Mouse (Mus musculus): ENCODE measurements around the gene Usp6nl.

Usp6nl gene

GRCm38 (mm10) chr2:6322376-6322901, at the start of gene Usp6nl:
Usp6nl (plus strand) TSS chr2:6322667.
- peak; percentile 83 to 90 for DNase-seq (ENCODE audit: low spot score in 2 of 2)

DNA sequence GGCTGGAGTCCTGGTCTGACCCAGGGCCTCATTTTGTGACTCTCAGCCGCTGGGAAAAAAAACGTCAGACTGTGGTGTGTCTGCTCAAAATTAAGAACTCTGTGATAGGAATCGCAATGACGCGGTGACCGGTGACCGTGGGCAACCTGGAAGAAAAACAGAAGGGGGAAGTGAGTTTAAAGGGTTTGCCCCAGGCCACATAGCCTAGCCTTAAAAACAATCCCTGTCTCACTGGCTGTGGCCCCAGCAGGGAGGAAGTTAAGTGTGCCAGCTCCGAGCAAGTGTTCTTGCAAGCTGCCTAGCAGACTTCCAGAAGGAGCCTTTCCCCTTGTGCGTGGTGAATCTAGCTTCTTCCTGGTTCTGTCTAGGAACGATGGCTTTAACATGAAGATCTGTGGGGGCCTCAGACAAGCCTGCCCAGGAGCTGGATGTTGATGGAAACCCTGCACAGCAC, 49.0 kb upstream of the Usp6nl start:
- DNase-seq (ENCODE audit: low spot score in 2 of 2), result no peak

DNA sequence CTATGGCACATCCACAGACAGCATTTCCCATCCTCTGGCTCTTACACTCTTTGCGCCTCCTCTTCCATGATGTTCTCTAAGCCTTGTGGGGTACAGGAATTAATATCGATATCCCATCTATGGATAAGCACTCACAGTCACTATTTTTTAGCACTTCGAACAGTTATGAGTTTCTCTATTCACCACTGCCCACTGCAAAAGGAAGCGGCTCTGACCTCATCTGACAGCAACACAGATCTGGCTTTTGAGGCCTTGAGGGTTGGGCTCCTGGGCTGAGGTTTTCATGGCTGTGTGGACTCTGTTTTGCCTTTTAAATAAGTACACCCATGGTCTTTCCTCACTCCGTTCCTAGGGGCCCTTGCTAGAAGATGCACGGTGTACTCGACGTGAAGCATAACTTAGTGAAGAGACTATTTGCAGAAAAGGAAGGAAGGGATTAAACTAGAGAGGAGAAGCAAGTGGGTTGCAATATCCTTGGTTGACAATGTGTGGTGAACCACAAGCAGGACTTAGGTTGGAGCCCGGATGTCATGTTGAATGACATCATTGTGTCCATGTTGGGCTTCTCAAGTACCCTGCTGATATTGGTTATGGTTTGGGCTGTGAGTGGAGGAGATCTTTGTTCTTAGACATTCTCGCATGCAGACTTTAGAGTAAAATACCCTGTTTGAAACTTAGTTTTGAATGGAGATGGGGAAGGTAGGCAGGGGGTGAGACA, 43.5 kb upstream of the Usp6nl start:
- no peak for DNase-seq (ENCODE audit: low spot score in 2 of 2)

DNA sequence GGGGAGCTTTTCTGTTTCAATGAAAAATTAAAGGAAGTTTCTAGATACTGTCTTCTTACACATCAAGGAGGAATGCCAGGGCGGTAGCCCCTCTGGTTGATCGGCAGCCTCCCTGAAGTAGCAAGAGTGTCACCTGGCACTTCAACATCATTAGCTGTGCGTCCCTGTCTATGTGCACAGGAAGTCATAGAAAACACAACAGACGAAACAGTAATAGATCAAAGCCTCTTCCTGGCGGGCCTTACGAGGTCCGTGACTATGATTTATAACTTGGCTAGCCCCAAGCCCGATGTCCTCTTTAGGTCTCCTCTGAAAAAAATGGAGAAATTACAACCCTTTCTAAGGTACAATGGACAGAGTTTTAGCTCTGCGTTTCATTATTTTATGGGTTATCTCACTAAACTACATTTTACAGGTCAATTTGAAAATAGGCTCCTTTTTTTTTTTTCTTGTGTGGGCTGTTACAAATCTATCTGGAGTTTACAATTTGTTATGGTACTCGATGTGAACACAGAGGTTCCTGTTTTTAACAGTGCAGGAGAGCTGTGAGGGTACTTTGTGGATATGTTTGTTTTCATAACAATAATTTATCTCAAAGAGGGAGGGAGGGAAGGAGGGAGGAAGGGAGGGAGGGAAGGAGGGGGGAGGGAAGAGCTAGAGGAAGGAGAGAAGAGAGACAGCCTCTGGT, 42.7 kb upstream of the Usp6nl start:
- no peak for DNase-seq (ENCODE audit: low spot score in 2 of 2)

GRCm38 (mm10) chr2:6283569-6283968, 38.9 kb upstream of the Usp6nl start:
- DNase-seq (ENCODE audit: low spot score in 2 of 2), result no peak

GRCm38 (mm10) chr2:6284784-6285183, 37.7 kb upstream of the Usp6nl start:
- no peak for DNase-seq (ENCODE audit: low spot score in 2 of 2)

- no peak for DNase-seq (ENCODE audit: low spot score in 2 of 2)
Measured at GRCm38 (mm10) chr2:6285794-6286193, 36.7 kb upstream of the Usp6nl start.

DNA sequence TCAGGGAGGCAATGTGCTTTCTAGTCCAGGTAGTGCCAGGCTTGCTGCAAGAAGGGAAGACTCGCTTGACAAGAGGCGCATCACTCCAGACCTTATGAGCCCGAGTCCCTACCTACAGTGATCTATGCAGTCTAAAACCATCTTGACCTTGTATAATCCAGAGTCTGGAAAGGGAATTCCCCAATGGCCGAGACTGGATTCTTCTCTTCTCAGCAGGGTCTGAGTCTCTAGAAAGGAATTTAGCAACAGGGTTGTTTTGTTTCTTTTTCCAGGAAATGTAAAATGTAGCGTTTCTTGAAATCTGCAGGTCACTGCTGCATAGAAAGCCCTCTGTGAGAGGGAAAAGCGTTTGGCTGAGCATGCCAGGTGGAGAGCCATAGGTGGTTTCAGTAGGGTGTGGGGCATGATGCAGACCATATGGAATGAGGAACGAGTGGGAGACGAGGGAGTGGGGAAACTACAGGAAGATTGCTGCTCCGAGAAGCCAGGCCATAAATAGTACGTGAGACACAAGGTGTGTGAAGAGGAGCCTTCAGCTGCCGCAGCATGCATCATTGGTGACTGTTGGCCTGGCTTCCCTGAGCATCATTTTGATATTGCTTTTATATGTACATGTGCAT, 28.5 kb upstream of the Usp6nl start:
- DNase-seq (ENCODE audit: low spot score in 2 of 2), result no peak

DNA sequence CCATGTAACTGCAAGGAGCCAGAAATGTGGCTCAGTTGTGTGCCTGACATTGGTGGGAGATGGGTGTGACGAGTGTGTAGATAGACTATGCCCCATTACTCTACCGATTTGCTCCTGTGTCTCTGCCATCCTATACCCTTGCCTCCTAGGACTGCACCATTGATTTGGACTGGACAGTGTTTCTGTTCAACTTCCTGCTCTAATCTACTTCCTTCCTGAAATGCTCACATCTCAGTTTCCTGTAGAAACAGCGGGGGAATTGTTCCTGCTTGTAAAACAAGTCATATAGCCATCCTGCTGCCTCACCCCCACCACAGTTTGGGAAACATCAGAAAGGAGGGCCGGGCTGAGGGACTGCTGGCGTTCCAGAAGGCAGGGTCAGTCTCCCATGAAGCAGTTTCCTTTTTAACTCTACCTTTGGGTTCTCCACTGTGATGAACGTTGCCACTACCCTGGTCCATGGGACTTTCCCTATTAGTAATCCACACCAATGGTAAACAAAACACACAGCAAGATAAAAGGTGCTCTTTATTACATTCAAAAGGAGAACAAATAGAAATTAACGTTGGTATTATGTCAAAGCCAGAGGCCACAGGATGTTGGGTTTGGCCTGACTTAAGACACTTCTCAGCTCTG, 27.4 kb upstream of the Usp6nl start:
- DNase-seq (ENCODE audit: low spot score in 2 of 2), result no peak

DNA sequence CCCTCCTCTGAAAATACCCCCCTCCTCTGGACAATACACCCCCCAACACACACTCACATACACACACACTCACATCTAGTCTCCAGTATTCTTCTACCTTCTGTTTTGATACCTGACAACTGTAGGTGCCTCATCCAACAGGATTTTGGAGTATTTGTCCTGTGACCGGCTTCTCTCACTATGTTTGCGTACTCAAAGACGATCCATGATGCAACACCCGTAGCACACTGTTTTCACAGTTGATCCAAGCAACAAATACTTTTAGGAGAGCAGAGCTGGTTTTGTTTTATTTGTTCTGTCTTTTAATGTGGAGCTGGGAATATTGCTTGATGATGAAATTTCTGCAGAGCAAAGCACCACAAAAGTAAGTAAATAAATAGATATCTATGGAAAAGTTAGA, 17.7 kb upstream of the Usp6nl start:
- DNase-seq (ENCODE audit: low spot score in 2 of 2), result no peak

DNA sequence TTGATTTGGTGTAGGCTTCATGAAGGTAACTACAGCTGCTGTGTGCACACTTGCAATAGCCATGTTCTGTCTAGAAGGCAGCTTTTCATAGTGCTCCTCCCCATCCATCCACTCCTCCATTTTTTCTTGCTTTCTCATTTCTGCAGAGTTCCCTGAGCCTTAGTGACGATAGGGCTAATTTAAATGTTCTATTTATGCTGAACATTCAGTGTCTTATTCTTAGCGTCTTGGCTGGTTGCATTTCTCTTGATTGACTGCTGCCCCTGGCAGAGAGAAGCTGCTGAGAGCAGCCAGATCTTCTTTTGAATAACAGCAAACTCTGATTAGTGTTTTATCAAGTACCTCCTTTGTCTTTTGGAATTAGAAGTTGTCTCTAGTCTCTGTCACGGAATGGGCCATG, 15.6 kb upstream of the Usp6nl start:
- no peak for DNase-seq (ENCODE audit: low spot score in 2 of 2)

DNA sequence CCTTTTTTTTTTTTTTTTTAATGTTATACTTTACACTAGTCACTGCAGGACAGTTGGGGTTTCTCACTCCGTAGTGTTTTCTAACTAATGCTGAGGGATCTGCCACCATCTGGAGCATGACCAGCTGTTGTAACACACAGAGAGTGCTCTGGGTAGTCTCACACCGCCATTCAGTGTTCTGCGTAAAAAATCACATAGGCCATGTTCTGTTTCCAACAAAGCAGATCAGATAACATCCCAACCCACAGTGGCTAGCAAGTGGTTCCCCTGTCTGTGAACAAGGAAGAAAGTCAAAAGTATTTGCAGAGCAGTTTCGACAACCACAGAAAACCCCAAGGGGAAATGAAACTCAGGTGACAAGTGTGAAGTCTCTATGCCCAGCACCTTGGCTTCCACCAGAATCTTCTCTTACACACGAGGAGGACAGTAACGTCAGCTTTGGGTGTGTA, 13.1 kb upstream of the Usp6nl start:
- DNase-seq (ENCODE audit: low spot score in 2 of 2), result no peak

GRCm38 (mm10) chr2:6312764-6313163, 9.7 kb upstream of the Usp6nl start:
- no peak for DNase-seq (ENCODE audit: low spot score in 2 of 2)

- DNase-seq (ENCODE audit: low spot score in 2 of 2), result no peak
Measured at GRCm38 (mm10) chr2:6313733-6314132, 8.7 kb upstream of the Usp6nl start.

GRCm38 (mm10) chr2:6320153-6320552, 2.3 kb upstream of the Usp6nl start:
- no peak for DNase-seq (ENCODE audit: low spot score in 2 of 2)

GRCm38 (mm10) chr2:6321769-6322375, 595 bp upstream of the Usp6nl start:
- no peak for DNase-seq (ENCODE audit: low spot score in 2 of 2)

GRCm38 (mm10) chr2:6322938-6323521, 563 bp downstream of the Usp6nl start:
- peak; percentile 26 to 58 for DNase-seq (ENCODE audit: low spot score in 2 of 2)

DNA sequence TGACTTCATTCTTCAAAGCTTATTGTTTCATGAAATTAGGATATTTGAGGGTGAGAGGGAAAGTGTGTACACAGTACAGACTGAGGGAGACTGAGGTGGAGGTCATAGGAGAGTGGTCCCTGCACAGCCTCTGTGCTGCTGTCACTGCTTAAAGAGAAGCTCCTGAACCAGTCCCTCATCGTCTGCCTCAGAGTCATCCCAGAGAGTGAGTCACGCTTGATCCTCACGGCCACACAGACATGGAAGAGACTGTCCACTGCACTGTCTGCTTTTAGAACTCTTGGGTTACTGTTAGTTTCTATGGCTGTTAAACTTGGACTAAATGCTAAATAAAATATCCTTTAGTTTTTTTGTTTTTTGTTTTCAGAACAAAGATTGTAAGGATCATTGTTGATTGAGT, 3.2 kb downstream of the Usp6nl start:
- no peak for DNase-seq (ENCODE audit: low spot score in 2 of 2)

GRCm38 (mm10) chr2:6328927-6329326, 6.5 kb downstream of the Usp6nl start:
- DNase-seq (ENCODE audit: low spot score in 2 of 2), result no peak

DNA sequence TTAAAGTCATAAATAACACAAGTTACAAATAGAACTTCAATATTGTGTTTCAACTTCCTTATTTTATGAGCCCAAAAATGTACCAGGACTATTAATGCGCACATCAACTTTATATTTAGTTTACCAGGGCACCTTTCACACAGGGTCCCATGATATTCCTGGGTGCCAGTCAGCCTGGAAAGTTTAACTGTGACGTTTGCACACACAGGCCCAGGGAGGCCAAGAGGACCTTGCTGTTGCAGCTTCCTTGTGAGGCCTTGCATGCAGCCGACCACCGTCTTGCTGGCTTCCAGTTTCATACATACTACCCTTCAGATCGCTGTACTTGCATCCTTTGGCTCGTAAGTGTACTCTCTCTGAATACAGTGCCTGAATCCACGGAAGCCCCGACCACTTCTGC, 8.3 kb downstream of the Usp6nl start:
- DNase-seq (ENCODE audit: low spot score in 2 of 2), result no peak
